Mouse (Mus musculus) ZHBTc4 (cell line): ENCODE results near the gene Slc27a5.

Experiments
- DNase-seq: peaks from one replicate; pipeline ENCODE4 v3.0.0-alpha.2; 2011; ENCODE audit warnings: low read depth, low spot score

The Slc27a5 gene

GRCm38 (mm10) chr7:12998053-12998452 is at the start of gene Slc27a5:
Slc27a5 (minus strand) TSS chr7:12998192.
- no peak for DNase-seq

- DNase-seq: peak; percentile 85
Measured at GRCm38 (mm10) chr7:13046084-13046483, 48.1 kb upstream of the Slc27a5 start.

- DNase-seq: no peak
Measured at GRCm38 (mm10) chr7:13044254-13044625, 46.2 kb upstream of the Slc27a5 start.

- peak; percentile 75 for DNase-seq
Measured at GRCm38 (mm10) chr7:13043445-13044253, 45.7 kb upstream of the Slc27a5 start.

GRCm38 (mm10) chr7:13043120-13043444 is 45.1 kb upstream of the Slc27a5 start:
- DNase-seq: no peak

GRCm38 (mm10) chr7:13042511-13042910 is 44.5 kb upstream of the Slc27a5 start:
- DNase-seq: no peak

- DNase-seq: peak; percentile 81
Measured at GRCm38 (mm10) chr7:13041256-13041655, 43.3 kb upstream of the Slc27a5 start.

GRCm38 (mm10) chr7:13039181-13039580 is 41.2 kb upstream of the Slc27a5 start:
- no peak for DNase-seq

- DNase-seq: peak; percentile 48
Measured at GRCm38 (mm10) chr7:13038621-13039169, 40.7 kb upstream of the Slc27a5 start.

- DNase-seq: peak; percentile 93
Measured at GRCm38 (mm10) chr7:13037901-13038555, 40.0 kb upstream of the Slc27a5 start, which contains the start of gene Ube2m. Ube2m (minus strand) TSS chr7:13038275.

- peak; percentile 76 for DNase-seq
Measured at GRCm38 (mm10) chr7:13037366-13037765, 39.4 kb upstream of the Slc27a5 start.

- no peak for DNase-seq
Measured at GRCm38 (mm10) chr7:13036806-13037205, 38.8 kb upstream of the Slc27a5 start.

- no peak for DNase-seq
Measured at GRCm38 (mm10) chr7:13035211-13035855, 37.3 kb upstream of the Slc27a5 start.

GRCm38 (mm10) chr7:13034148-13034977 is 36.4 kb upstream of the Slc27a5 start, which contains the start of gene Chmp2a:
Chmp2a (minus strand) TSS chr7:13034807.
- peak; percentile 99 for DNase-seq

- no peak for DNase-seq
Measured at GRCm38 (mm10) chr7:13033451-13034147, 35.6 kb upstream of the Slc27a5 start.

- DNase-seq: no peak
Measured at GRCm38 (mm10) chr7:13032541-13032940, 34.5 kb upstream of the Slc27a5 start.

- no peak for DNase-seq
Measured at GRCm38 (mm10) chr7:13031983-13032382, 34.0 kb upstream of the Slc27a5 start.

- DNase-seq: peak; percentile 70
Measured at GRCm38 (mm10) chr7:13031069-13031468, 33.1 kb upstream of the Slc27a5 start.

- DNase-seq: no peak
Measured at GRCm38 (mm10) chr7:13028986-13029385, 31.0 kb upstream of the Slc27a5 start.

- no peak for DNase-seq
Measured at GRCm38 (mm10) chr7:13025511-13026112, 27.6 kb upstream of the Slc27a5 start.
